Mouse (Mus musculus): Measurements from ENCODE around the gene Cd101.

Gene Cd101

DNA sequence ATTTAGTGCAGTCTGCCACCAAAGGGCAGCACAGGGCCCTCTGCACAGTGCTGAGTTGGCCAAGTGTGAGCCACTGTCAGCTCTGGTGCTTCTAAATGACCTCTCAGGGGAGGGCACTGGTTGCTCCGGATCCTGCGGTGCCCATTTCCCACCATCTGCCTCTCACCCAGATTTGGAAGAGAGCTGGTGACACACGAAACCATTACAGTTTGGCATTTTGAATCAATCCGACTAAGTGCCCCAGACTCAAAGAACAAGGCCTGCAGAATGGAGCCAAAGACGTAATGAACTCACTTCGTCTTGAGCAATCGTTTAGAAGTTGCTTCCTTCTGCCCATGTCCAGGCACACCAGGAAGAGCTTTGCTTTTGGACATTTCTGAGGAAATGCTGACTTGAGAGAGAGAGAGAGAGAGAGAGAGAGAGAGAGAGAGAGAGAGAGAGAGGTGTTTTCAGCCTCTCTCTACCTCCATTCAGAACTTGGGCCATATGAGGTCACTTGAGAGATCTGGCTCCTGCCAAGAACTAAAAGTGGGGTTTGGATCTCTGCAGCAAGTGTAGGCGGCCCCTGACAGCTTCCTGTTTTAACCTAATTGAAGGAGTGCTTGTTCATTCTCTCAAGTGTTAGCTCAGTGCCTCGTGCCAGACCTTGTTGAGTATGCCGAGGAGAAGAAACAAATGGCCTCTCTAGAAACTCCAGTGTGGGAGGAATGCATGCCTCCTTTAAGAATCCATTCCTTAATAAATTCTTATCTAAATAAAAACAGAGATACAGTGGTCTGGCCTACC lies 31.4 kb downstream of the Cd101 start:
- no peak for TF ChIP-seq GATA4 (IDR thresholded peaks at IDR 0.05; ENCODE audit: insufficient replicate concordance, low read length)

DNA sequence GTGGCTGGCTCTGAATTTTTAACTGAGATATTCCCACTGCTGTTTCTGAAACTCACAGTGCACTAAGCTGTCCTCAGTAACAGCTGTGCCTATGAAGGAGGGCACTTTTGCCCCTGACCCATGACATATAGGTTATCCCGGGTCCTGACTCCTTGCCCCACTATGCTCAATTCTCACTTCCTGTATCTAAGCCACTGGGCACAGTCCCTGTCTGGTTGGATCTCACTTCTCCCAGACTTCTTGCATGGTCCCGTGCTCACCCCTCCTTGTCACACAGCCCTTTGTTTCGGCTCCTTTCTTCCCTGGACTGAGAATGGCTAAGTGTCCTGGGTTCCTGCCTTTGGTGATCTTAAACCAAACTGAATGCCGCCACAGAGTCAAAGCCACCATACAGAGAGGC lies 35.1 kb downstream of the Cd101 start:
- TF ChIP-seq GATA4 (IDR thresholded peaks at IDR 0.05; ENCODE audit: insufficient replicate concordance, low read length): no peak

DNA sequence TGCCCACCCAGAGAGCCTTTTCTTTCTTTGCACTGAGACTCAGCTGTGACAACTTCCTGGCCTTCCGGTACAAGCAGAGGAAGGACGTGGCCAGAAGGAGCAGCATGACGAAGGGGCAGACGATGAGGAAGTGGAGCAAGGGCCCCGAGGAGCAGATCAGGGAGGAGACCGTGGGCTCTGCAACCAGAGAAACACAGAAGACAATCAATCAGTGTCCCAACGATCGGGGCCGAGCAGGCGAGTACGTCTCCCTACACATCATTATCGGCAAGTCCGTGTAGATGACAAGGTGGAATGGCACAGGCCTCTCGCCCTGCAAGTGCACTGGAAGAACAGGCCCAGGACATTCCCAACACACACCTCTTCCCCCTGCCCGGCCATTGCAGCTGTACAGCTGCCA lies 35.6 kb downstream of the Cd101 start:
- no peak for TF ChIP-seq GATA4 (IDR thresholded peaks at IDR 0.05; ENCODE audit: insufficient replicate concordance, low read length)

DNA sequence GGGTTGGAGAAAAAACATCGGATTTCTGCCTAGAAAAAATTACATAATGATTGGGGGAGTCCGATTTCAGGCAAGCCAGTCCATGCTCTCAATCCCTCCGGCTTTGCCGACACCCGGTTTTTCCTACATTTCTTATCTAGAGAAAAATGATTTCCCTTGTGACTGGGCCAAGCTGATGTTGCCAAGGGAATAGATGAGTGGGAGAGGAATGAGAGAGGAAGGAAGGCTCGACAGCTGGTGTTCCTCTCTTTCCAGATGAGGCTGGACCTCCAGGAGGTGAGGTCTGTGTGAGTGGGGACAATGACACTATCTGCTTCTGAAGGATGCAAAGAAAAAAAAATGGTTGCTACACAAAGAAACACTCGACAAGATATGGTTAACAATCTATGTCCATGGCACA lies 36.2 kb downstream of the Cd101 start:
- TF ChIP-seq GATA4 (IDR thresholded peaks at IDR 0.05; ENCODE audit: insufficient replicate concordance, low read length): no peak

DNA sequence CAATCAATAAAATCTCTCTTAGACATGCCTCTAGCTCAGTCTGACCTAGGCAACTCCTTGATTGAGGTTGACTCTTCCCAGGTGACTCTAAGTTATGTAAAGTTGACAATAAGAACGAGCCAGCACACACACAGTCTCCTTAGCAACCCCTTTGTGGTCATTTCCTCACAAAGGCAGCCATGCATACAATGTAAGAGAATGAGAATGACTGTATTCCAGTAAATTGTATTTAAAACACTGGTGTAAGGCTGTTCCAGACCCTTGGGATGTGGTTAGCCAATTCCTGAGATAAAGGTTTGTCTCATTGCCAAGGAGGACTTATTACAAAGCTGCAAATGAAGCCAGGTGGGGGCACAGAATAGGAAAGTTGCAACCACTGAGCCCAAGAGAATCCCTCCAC lies 39.1 kb downstream of the Cd101 start:
- no peak for TF ChIP-seq GATA4 (IDR thresholded peaks at IDR 0.05; ENCODE audit: insufficient replicate concordance, low read length)

DNA sequence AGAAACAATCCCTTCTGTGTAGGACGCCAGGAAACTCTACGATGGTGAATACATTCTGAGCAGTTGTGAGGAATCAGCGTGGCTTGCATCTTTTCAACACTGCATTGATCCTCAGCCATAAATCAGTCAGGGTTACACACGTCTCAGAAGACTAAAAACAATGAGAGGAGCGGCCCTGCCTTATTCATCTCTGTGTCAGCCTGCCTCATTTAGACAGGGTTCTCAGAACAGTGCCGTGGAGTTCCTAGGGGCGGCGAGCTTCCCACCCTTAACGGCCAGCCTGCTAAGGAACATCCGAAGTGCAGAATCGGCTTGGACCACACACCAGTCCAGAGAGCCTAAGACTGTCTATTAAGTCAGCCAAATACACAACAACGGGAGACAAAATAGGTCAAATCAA lies 39.9 kb downstream of the Cd101 start:
- TF ChIP-seq GATA4 (IDR thresholded peaks at IDR 0.05; ENCODE audit: insufficient replicate concordance, low read length): no peak

DNA sequence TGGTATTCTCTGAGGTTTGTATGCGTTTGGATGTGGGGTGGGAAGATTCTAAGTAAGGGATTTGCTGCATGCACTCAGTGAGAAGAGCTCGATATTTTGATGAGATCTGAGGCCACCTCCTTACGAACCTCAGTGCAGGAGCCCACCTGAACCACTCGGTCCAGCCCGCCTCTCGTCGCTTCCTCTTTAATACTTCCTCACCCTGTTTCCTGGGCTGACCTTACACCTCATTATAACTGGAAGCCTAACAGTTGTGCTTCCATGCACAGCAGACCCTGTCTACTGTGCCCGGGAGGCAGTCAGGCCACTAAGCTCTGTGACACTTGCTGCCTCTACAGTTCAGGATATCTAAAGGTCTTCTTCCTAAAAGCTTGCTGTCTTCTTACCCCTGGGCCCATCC lies 50.1 kb downstream of the Cd101 start:
- no peak for TF ChIP-seq GATA4 (IDR thresholded peaks at IDR 0.05; ENCODE audit: insufficient replicate concordance, low read length)

DNA sequence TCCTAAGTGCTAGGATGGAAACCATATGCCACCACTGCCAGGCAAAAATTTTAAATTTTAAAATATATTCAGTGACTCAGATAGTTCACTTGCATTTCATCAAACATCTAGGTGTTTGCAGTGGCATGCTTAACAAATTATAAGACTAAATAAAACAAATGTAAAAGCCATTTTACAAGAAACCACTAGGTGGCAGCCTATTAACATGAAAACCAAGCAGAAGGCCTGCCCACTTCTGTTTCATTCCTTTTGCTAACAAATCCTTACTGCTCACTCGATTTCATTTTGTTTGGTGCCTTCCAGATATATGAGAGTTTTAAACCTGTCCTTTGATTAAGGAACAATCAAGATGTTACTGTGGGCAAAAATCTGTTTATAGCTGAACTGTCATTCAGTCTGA lies 55.5 kb downstream of the Cd101 start:
- TF ChIP-seq GATA4 (IDR thresholded peaks at IDR 0.05; ENCODE audit: insufficient replicate concordance, low read length): no peak

DNA sequence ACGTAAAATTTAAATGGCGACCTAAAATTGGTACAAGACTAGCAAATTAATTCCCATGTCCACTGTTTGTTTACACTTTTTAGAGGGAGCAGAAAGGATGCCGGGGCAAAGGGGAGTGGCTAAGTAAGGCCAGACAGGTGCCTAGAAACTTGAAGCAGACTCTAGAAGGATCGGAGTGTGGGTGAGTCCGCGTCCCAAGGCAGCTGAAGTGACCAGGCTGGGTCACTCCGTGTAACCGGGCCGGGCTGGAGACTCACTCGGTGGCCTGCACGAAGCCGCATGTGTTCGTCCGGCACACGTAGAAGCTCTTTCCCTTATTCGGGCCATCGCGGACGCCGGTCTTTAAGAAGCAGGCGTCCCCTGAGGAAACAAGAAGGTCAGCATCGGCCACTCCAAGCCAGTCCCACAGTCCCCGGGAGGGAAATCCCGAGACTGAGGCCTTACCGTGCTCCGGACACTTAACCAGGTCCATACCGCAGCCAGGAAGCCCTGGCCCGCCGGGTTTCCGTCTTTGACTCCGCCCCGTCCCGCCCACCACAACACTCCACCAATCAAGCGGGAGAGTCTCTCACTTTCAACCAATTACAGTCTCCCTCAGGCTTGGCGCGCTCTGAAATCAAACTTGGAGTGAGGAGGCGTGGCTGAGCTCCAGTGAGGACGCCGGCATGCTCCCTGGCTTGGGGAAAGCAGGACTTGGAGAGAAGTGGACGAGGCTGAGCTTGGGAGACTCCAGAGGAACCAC lies 60.0 kb downstream of the Cd101 start, which contains the start of gene Ttf2:
TSS of gene Ttf2 (minus strand) at position 488 of the 742 bp plus-strand sequence.
- no peak for TF ChIP-seq GATA4 (IDR thresholded peaks at IDR 0.05; ENCODE audit: insufficient replicate concordance, low read length)

DNA sequence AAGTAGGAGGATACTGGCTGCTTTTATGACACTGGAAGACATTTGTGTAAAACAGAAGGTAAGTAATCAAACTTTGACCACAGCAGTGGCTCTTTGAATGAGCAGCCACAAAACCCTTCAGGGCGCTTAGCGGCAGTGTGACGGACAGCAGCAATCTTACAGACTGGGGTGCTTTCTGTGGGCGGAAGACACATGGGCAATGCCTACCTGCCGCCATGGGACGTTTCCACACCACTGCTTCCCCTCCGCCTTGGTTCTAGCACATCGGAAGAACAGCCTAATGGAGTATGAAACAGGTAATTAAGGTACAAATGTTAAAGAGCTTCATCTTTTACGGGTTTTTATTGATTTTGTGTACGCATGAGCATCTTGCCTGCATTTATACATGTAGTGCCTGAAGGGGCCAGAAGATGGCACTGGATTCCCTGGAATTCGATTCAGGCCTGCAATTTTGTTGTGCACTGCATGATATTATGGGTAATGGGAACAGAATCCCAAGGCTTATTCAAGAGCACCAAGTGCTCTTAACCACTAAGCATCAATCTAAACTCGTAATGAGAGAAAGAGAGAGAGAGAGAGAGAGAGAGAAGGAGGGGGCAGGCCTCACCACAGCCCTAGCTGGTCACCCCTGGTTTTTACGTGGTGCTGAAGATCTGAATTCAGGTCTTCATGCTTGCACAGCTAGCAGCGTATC lies 65.4 kb downstream of the Cd101 start:
- TF ChIP-seq GATA4 (IDR thresholded peaks at IDR 0.05; ENCODE audit: insufficient replicate concordance, low read length): no peak

DNA sequence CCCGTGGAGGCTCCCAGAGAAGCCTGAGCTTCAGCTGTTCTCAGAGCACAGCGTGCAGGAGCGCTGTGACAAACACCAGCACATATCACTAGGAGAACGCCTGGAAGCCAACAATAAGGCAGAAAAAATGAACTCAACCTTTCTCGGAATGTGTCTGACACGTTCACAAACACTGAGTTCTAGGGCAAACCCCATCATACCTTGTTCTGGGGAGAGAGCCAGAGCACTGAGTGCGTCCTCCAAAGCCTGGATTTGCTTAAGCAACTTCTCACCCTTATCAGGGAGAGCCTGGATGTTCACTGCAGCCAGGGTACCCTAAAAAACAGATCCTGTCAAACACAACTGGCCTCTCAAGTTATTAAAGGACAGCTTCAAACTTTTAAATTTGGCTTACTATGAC lies 67.9 kb downstream of the Cd101 start:
- TF ChIP-seq GATA4 (IDR thresholded peaks at IDR 0.05; ENCODE audit: insufficient replicate concordance, low read length): no peak

DNA sequence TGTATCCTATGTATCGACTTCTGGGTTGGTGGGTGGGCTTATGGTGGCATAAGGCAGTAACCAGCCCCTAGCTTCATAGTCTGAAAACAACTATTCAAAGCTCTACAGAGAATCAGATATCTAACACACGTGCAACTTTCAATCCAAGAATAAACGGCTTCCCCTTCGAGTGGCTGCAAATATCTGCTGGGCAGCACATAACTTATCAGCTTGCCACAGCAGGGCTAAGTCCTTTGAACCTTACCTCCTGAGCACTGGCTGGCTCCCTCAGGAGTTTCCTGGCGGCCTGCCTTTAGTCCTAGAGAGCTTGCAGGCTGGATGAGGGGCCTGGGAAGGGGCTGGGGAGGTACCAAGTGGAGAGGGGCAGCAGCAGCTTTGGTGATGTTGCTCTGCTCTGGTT lies 68.3 kb downstream of the Cd101 start:
- TF ChIP-seq GATA4 (IDR thresholded peaks at IDR 0.05; ENCODE audit: insufficient replicate concordance, low read length): no peak

DNA sequence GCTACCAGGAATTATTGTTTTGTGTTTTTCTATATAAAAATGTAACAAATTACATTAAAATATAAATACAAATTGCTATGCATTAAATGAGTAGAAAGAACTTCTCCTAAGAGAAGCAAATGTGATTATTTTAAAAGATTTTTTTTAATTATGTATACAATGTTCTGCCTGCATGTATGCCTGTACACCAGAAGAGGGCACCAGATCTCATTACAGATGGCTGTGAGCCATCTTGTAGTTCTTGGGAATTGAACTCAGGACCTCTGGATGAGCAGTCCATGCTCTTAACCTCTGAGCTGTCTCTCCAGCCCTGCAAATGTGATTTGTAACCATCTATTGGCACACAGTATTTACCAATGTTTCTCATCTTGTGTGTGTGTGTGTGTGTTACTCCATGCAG lies 74.7 kb downstream of the Cd101 start:
- TF ChIP-seq GATA4 (IDR thresholded peaks at IDR 0.05; ENCODE audit: insufficient replicate concordance, low read length): no peak

DNA sequence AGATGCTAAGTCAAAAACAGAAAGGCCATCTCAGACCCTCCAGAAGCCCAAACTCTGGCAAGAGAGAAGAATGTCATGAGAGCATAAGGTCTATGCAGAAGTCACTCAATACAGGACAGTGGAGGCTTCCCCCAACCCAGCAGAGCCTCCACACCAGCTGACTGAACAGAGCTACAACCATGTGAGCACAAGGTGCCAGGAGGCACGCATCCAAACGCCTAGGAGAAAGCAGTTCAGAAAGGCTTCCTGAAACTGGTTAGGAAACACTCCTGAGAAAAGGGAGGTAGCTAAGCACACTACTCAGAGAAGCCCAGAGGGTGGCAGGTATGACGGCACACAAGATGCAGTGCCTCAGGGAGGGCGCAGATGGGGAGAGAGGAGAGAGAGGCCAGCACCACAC lies 77.8 kb downstream of the Cd101 start:
- TF ChIP-seq GATA4 (IDR thresholded peaks at IDR 0.05; ENCODE audit: insufficient replicate concordance, low read length): no peak

DNA sequence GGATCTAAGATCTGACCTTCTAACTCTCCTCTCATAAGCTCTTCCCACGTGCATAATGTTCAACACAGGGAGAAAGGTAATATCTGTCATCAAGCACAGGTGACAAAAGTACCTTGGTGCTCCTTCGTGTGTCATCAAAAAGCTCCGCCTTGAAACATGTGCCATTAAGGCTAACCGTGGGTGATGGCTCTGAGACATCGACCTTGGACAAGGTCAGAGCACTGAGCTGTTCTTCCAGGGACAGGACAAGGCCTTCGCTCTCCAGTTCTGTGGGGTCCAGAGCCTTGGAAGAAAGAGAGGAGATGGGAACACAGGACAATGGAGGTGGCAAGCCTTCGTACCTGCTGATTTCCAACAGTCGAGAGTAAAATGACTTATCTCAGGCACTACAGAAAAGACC lies 82.1 kb downstream of the Cd101 start:
- TF ChIP-seq GATA4 (IDR thresholded peaks at IDR 0.05; ENCODE audit: insufficient replicate concordance, low read length): no peak
